Mouse (Mus musculus): ENCODE data around the gene Gm29666. TPM values are rescaled to one million over a fixed set of nuclear protein-coding genes. Genes with fewer than 3 reads are reported as not detected.

Gene Gm29666
- polyA plus RNA-seq, 1 experiment from 2014 or later: 1.2 TPM

DNA sequence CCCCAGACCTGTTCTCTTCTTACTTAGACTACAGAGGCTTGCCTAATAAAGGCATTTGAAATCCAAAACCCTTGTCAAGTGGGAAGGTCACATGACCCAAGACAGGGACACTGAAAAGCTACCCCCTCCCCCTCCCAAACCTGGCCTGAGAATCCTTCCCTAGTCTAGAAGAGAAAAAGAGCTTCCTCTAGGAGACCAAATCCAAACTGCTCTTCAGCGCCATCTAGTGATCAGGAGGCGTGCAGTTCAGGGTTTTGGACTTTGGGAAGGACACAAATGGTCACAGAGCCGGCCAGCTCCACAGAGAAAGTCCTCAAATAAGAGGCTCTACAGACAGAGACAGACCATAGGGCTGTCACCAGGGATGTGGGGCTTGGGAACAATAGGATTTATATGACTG lies 28.2 kb downstream of the Gm29666 start:
- 4% methylated on average over 3 of the region's 3 CpGs for WGBS
- peak; percentile 71 for DNase-seq (ENCODE audit: low spot score)
- Histone ChIP-seq H3K4me1 (peaks cover 4% of the 10 kb centered on the region; the same call in 1 of the 2 replicates), H3K27ac (no peak overlapping the region), H3K27me3 (ENCODE audit: low read depth, poor library complexity, severe bottlenecking) (no peaks in the 10 kb centered on the region), H3K9me3 (replicated peaks) (no peaks in the 10 kb centered on the region), H3K4me3 (no peak overlapping the region), H3K36me3 (no peaks in the 10 kb centered on the region)

- H3K9me3 ChIP-seq (replicated peaks): no peaks in the 10 kb centered on the region
- 52% methylated on average over 3 of the region's 3 CpGs for WGBS
Observed at GRCm38 (mm10) chr15:84891246-84891645, 28.6 kb downstream of the Gm29666 start.

GRCm38 (mm10) chr15:84888066-84888465 lies 31.8 kb downstream of the Gm29666 start:
- 87% methylated on average over 12 of the region's 12 CpGs for WGBS

More at GRCm38 (mm10) chr15:84891246-84891645, 28.6 kb downstream of the Gm29666 start:
- no peak for DNase-seq (ENCODE audit: low spot score)
- H3K4me3 ChIP-seq: no peak overlapping the region
- H3K27ac ChIP-seq: no peak overlapping the region
- H3K36me3 ChIP-seq: no peaks in the 10 kb centered on the region
- H3K4me1 ChIP-seq: peaks cover 4% of the 10 kb centered on the region; the same call in 1 of the 2 replicates
- H3K27me3 ChIP-seq (ENCODE audit: low read depth, poor library complexity, severe bottlenecking): no peaks in the 10 kb centered on the region

DNA sequence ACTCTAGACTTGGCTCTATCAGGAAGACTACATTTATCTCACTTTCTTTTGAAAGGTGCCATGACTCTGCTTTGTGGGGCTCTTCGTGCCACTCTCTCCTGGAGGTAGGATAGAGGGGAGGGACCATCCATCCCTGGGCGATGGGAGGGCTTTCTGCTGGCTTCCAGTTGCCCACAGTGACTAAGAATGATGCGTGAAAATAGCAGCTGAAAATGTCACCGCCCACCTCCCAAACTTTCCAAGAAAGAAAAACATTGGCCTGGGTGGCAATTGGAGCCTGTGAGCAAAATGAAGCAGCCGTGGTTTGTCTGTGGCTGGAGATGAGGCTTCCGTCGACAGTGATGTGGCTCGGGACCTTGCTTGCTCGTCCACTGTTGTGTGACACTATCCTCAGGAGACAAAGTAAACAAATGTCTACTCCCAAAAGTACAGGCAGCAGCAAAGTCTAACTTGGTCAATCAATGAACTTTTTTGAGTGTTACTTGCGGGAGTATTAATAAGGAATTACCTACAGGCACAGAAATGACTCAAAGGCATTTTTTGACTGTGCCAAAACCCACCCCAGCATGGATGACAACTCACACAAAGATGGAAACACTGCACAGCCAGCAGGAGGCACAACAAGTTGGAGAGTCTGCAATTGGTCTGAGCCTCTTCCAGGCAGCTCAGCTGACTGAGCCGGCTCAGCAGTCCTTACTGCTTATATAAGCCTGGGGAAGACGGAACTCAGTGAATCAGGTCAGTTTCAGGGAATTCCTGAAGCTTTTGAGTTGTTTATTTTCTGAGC lies 42.6 kb downstream of the Gm29666 start:
- Histone ChIP-seq H3K27ac (no peak overlapping the region), H3K27me3 (ENCODE audit: low read depth, poor library complexity, severe bottlenecking) (0 out of 2 replicates have a peak, but pooled peaks cover 3% of the 10 kb centered on the region), H3K36me3 (no peaks in the 10 kb centered on the region), H3K4me3 (no peak overlapping the region), H3K4me1 (peaks cover 14% of the 10 kb centered on the region), H3K9me3 (replicated peaks) (no peaks in the 10 kb centered on the region)
- WGBS: 83% methylated on average over 12 of the region's 12 CpGs
- DNase-seq (ENCODE audit: low spot score): no peak

More at GRCm38 (mm10) chr15:84888066-84888465, 31.8 kb downstream of the Gm29666 start:
- H3K36me3 ChIP-seq: no peaks in the 10 kb centered on the region
- DNase-seq (ENCODE audit: low spot score): no peak
- H3K27ac ChIP-seq: no peak overlapping the region
- H3K4me3 ChIP-seq: no peak overlapping the region
- peaks cover 4% of the 10 kb centered on the region; the same call in 1 of the 2 replicates for H3K4me1 ChIP-seq
- no peaks in the 10 kb centered on the region for H3K9me3 ChIP-seq (replicated peaks)
- H3K27me3 ChIP-seq (ENCODE audit: low read depth, poor library complexity, severe bottlenecking): no peaks in the 10 kb centered on the region

DNA sequence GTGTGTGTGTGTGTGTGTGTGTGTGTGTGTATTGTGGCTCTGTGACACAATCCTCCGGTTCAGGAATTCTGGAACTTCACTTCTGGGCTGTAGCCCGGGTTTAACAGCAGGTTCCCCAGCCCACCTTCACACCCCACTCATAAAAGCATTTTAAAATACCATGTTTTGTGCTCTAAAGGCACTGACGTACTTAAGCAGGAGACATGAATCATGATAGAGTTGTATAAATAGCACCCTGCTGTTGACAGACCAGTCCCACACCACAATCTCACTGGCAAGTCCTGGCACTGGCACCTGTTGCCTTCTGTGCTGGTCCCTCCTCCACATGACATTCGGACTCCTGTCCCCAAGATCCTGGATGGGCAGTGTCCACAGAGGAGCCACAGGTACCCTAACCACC lies 46.0 kb downstream of the Gm29666 start:
- Histone ChIP-seq H3K9me3 (replicated peaks) (no peaks in the 10 kb centered on the region), H3K36me3 (no peaks in the 10 kb centered on the region), H3K27me3 (ENCODE audit: low read depth, poor library complexity, severe bottlenecking) (no peaks in the 10 kb centered on the region), H3K4me1 (no peaks in the 10 kb centered on the region), H3K27ac (no peak overlapping the region), H3K4me3 (no peak overlapping the region)
- WGBS: 81% methylated on average over 4 of the region's 4 CpGs
- DNase-seq (ENCODE audit: low spot score): no peak

- WGBS: 89% methylated on average over 11 of the region's 11 CpGs
- no peak for DNase-seq (ENCODE audit: low spot score)
- H3K27ac ChIP-seq: no peak overlapping the region
- no peaks in the 10 kb centered on the region for H3K9me3 ChIP-seq (replicated peaks)
- H3K4me1 ChIP-seq: no peaks in the 10 kb centered on the region
- H3K4me3 ChIP-seq: no peak overlapping the region
- H3K27me3 ChIP-seq (ENCODE audit: low read depth, poor library complexity, severe bottlenecking): no peaks in the 10 kb centered on the region
- H3K36me3 ChIP-seq: no peaks in the 10 kb centered on the region
Observed at GRCm38 (mm10) chr15:84873079-84873478, 46.8 kb downstream of the Gm29666 start.

- DNase-seq (ENCODE audit: low spot score): no peak
- Histone ChIP-seq H3K4me3 (no peak overlapping the region), H3K4me1 (no peaks in the 10 kb centered on the region), H3K9me3 (replicated peaks) (no peaks in the 10 kb centered on the region), H3K36me3 (no peaks in the 10 kb centered on the region), H3K27ac (no peak overlapping the region), H3K27me3 (ENCODE audit: low read depth, poor library complexity, severe bottlenecking) (no peaks in the 10 kb centered on the region)
- WGBS: 82% methylated on average over 3 of the region's 3 CpGs
Observed at GRCm38 (mm10) chr15:84871802-84872201, 48.0 kb downstream of the Gm29666 start.

DNA sequence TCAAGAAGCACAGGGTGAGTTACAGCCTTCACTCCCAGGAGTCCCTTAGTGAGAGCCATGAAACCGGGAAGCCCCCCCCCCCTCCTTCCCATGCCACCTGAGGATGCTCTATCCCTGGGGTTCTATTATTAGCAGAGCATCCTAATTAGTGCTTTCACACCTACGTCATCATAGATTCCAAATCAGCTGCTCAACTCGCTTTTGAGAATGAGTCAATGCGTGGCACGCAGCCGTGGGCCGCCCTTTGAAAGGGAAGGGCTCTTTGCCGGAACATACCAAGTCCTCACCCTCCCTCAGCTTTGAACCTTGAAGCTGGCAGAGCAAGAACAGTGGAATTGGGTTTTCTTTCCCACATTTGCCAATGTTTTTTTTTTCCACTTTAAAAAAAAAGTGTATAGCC lies 57.9 kb downstream of the Gm29666 start:
- no peaks in the 10 kb centered on the region for H3K36me3 ChIP-seq
- 93% methylated on average over 8 of the region's 8 CpGs for WGBS
- peaks cover 7% of the 10 kb centered on the region; the same call in 1 of the 2 replicates for H3K27me3 ChIP-seq (ENCODE audit: low read depth, poor library complexity, severe bottlenecking)
- H3K9me3 ChIP-seq (replicated peaks): no peaks in the 10 kb centered on the region
- no peak overlapping the region for H3K4me3 ChIP-seq
- H3K4me1 ChIP-seq: peaks cover 11% of the 10 kb centered on the region
- H3K27ac ChIP-seq: no peak overlapping the region
- DNase-seq (ENCODE audit: low spot score): no peak

Small RNA genes lying within 50 kb of the gene (microRNA-seq; reads per million reads assigned to microRNA genes)
- 13.8 reads per million, percentile 23 among the genes with 10 or more reads in this experiment for gene Mir1249

Other genes with a start within 250 kb of the Gm29666 start
- gene Arhgap8, start 200.0 kb downstream of the Gm29666 start, polyA plus RNA-seq (2016; fragmentation: Nextera tagmentation; extraction: Ambion mirVana): 3.5 and 4.1 TPM in 2 replicates
- 1.1 and 1.2 TPM in 2 replicates for gene Phf21b, start 64.0 kb downstream of the Gm29666 start, polyA plus RNA-seq (2016; fragmentation: Nextera tagmentation; extraction: Ambion mirVana)
- 67.9 and 69.1 TPM in 2 replicates for gene Nup50, start 3.4 kb upstream of the Gm29666 start, polyA plus RNA-seq (2016; fragmentation: Nextera tagmentation; extraction: Ambion mirVana)
- 9.7 and 10.1 TPM in 2 replicates for gene 5031439G07Rik, start 68.5 kb upstream of the Gm29666 start, polyA plus RNA-seq (2016; fragmentation: Nextera tagmentation; extraction: Ambion mirVana)
- gene Upk3a, start 97.1 kb upstream of the Gm29666 start, polyA plus RNA-seq (2016; fragmentation: Nextera tagmentation; extraction: Ambion mirVana): not detected in 2 replicates
- 30.0 and 30.4 TPM in 2 replicates for gene Fam118a, start 108.9 kb upstream of the Gm29666 start, polyA plus RNA-seq (2016; fragmentation: Nextera tagmentation; extraction: Ambion mirVana)
- gene Smc1b, start 211.9 kb upstream of the Gm29666 start, polyA plus RNA-seq (2016; fragmentation: Nextera tagmentation; extraction: Ambion mirVana): 0.19 and 0.38 TPM in 2 replicates
- gene Ribc2, start 212.0 kb upstream of the Gm29666 start, polyA plus RNA-seq (2016; fragmentation: Nextera tagmentation; extraction: Ambion mirVana): 0.34 and 0.49 TPM in 2 replicates

Measured in limb, embryonic 10.5 days (tissue).